20 mouse cellular contexts compared by ENCODE assay signal in genomic region chrX:73391481-73391880, GRCm38 (mm10). TPM values are rescaled to one million over a fixed set of nuclear protein-coding genes. Genes with fewer than 3 reads are reported as not detected.
A peak's percentile ranks its signal among the peaks of the same experiment; 100 is the strongest.
DNase-seq lines count a peak whose midpoint lies in the region.
"Had no signal": no experiment of that assay in that cellular context is flagged by ENCODE, and none has a peak within 500 bp of the region (broad histone marks: within the 10 kb centered on the region; RNA-seq: fewer than 3 reads in every experiment).

No protein-coding gene starts in this region.

- intact Hi-C loops in gastrocnemius, postnatal 14 days (cut with DNase I; ENCODE audit: low total_unique reads), result no loop called here

- peak; percentile 60 for DNase-seq in gastrocnemius, adult 18-20 months (ENCODE audit: low spot score)
- no peak for DNase-seq in gastrocnemius, postnatal 10 days
- DNase-seq in heart, adult 8-10 months (ENCODE audit: low spot score), result peak; percentile 2
- no peak for DNase-seq in heart, postnatal 4 days
- DNase-seq in gastrocnemius, postnatal 14 days, result peak; percentile 16
- DNase-seq in frontal cortex, postnatal 10 days (ENCODE audit: low spot score in 2 of 2), result no peak
- DNase-seq in adrenal gland, postnatal 36 days, result no peak
- DNase-seq: adrenal gland, adult 2 months; adrenal gland, postnatal 14 days; B cell, adult 2 months; cerebellum, adult 11-12 months; cerebellum, adult 8-10 months; cerebellum, postnatal 10 days; cerebellum, postnatal 36 days; embryo, embryonic 11 days; heart, postnatal 14 days had no signal

RNA-seq across cellular contexts. Expression of gene Gm18336, which starts 7.1 kb away (rescaled TPM):
- not detected for total RNA-seq in gastrocnemius, adult 18-20 months (2021)
- not detected for total RNA-seq in gastrocnemius, postnatal 10 days (2021)
- total RNA-seq in heart, adult 8-10 months (2022), result not detected
- total RNA-seq in heart, postnatal 4 days (2021), result not detected
- total RNA-seq in gastrocnemius, postnatal 14 days (2021), result not detected
- not detected for total RNA-seq in adrenal gland, postnatal 36 days (2021)
- total RNA-seq: adrenal gland, adult 2 months; adrenal gland, postnatal 14 days; CH12.LX; G1E; heart, adult 18-20 months; heart, postnatal 14 days; hematopoietic stem cell, adult 5-6 weeks had no signal

RNA-seq across cellular contexts. Expression of gene Zfp92, which starts 19.4 kb away (rescaled TPM):
- total RNA-seq in gastrocnemius, adult 18-20 months (2021), result not detected
- total RNA-seq in gastrocnemius, postnatal 10 days (2021), result under 1 TPM in 1 of 2 experiments, not detected in 1; 0.05 TPM
- not detected for total RNA-seq in heart, adult 8-10 months (2022)
- total RNA-seq in heart, postnatal 4 days (2021), result not detected
- under 1 TPM; 0.04 TPM for total RNA-seq in gastrocnemius, postnatal 14 days (2021)
- under 1 TPM; 0.43 to 0.60 TPM for total RNA-seq in adrenal gland, postnatal 36 days (2021)
- total RNA-seq: G1E; heart, adult 18-20 months; heart, postnatal 14 days had no signal

RNA-seq across cellular contexts. Expression of gene Trex2, which starts 43.7 kb away (rescaled TPM):
- total RNA-seq in gastrocnemius, adult 18-20 months (2021), result not detected
- not detected for total RNA-seq in gastrocnemius, postnatal 10 days (2021)
- total RNA-seq in heart, adult 8-10 months (2022), result not detected
- total RNA-seq in heart, postnatal 4 days (2021), result not detected
- not detected for total RNA-seq in gastrocnemius, postnatal 14 days (2021)
- total RNA-seq in adrenal gland, postnatal 36 days (2021), result not detected
- total RNA-seq: adrenal gland, adult 2 months; adrenal gland, postnatal 14 days; CH12.LX; G1E; heart, adult 18-20 months; heart, postnatal 14 days; hematopoietic stem cell, adult 5-6 weeks had no signal

RNA-seq across cellular contexts. Expression of gene Zfp275, which starts 49.1 kb away (rescaled TPM):
- 1 to 10 TPM; 4.1 to 4.5 TPM for total RNA-seq in gastrocnemius, adult 18-20 months (2021)
- total RNA-seq in gastrocnemius, postnatal 10 days (2021), result 10 to 100 TPM in 1 of 2 experiments, 1 to 10 TPM in 1; 8.5 to 12.8 TPM
- total RNA-seq in heart, adult 8-10 months (2022), result 1 to 10 TPM; 6.1 to 7.5 (median 6.7) TPM
- total RNA-seq in heart, postnatal 4 days (2021), result 10 to 100 TPM; 12.2 to 12.3 TPM
- 1 to 10 TPM; 5.5 to 6.1 TPM for total RNA-seq in gastrocnemius, postnatal 14 days (2021)
- total RNA-seq in adrenal gland, postnatal 36 days (2021), result 10 to 100 TPM; 22.5 to 24.5 TPM

RNA-seq across cellular contexts. Expression of gene Gm45015, which starts 54.8 kb away (rescaled TPM):
- total RNA-seq in gastrocnemius, adult 18-20 months (2021), result not detected
- not detected for total RNA-seq in gastrocnemius, postnatal 10 days (2021)
- not detected for total RNA-seq in heart, adult 8-10 months (2022)
- not detected for total RNA-seq in heart, postnatal 4 days (2021)
- total RNA-seq in gastrocnemius, postnatal 14 days (2021), result not detected
- total RNA-seq in adrenal gland, postnatal 36 days (2021), result not detected
- total RNA-seq: adrenal gland, adult 2 months; adrenal gland, postnatal 14 days; CH12.LX; G1E; heart, adult 18-20 months; heart, postnatal 14 days had no signal

Comparison
In these comparisons a context has a peak if more than half of its experiments do, and no peak if none do; other contexts are left out.
1. DNase-seq: peak in gastrocnemius, adult 18-20 months (single experiment), heart, adult 8-10 months (single experiment) and gastrocnemius, postnatal 14 days (single experiment); none in gastrocnemius, postnatal 10 days (single experiment), heart, postnatal 4 days (single experiment), frontal cortex, postnatal 10 days (0 of 2) and adrenal gland, postnatal 36 days (0 of 2).